Mouse (Mus musculus): ENCODE measurements around the gene Tmem251.

The Tmem251 gene

DNA sequence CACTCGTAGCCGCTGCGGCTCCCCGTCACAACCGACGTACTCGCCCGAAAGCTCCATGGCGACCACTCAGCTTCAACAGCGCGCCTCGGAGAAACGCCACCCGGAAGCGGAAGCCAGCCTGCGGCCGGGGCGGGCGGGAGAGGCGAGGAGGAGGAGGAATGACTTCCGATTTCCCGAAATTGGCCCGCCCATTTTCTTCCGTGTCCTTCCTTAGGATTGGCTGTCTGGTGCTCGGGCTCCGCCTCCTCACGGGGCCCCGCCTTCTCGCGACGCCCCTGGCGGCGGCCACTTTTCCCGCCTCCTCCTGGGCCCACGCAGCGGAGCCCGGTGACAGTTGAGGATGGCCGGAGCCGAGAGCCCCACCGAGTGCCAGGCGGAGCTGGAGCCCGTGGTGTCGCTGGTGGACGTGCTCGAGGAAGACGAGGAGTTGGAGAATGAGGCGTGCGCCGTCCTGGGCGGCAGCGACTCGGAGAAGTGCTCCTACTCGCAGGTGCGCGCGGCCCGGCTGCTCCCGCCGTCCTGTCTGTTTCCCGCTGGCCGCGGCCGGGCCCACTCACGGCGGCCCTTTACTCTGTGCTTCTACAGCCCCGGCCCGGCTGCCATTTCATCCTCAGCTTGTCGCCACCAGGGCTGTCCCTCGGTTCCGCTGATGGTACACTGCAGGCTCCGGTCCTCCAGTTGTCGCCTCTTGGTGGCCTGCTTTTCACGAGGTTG lies 14.3 kb downstream of the Tmem251 start, which contains the start of the genes Gm28051, Gon7 and Ubr7:
Gene Gm28051 (minus strand): TSS at position 77 of the 714 bp plus-strand sequence.
Gene Gon7 (minus strand): TSS at position 115 of the 714 bp plus-strand sequence.
Gene Ubr7 (plus strand): TSS at position 279 of the 714 bp plus-strand sequence.
- peak; percentile 98 for DNase-seq

- DNase-seq = no peak
Observed at GRCm38 (mm10) chr12:102758403-102758756, 14.8 kb downstream of the Tmem251 start, which contains the start of gene Gm20604. Gene Gm20604, minus strand, starts transcription at chr12:102758672.

GRCm38 (mm10) chr12:102758936-102759335 lies 15.4 kb downstream of the Tmem251 start:
- peak in 1 of 2 experiments; percentile 33 for DNase-seq

DNA sequence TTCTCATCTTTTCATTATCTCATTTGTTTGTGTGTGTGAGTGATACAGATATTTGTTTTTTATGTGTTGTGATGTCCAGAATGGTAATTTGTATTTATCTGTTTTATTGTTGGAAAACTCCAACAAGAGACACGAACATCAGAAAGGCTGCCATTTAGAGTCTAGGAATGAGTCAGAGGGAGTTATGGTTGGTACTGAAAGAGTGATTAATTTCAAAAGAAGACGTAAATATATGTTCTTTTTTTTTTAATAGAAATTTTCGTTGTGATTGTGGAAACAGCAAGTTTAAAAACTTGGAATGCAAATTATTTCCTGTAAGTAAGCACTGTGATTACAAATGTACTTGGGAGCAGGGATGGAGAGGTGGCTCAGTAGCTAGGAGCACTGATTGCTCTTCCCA lies 18.1 kb downstream of the Tmem251 start:
- no peak for DNase-seq

DNA sequence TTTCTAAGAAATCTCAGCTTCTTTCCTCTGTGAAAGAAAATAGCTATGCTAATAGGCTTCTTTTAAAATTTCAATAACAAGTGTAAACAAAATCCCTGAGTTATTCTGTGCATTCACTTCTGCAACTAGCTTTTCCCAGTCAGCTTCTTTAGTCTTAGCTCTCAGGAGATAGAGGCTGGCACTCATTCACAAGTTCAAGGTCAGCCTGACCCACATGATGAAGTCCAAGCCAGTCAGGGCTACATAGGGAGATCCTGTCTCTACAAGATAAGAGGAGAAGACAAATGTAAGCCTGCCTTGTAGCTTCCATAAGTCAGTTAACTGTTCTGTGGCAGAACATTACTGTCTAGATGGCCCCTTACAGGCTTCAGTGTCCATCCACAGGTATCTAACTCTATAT lies 20.1 kb downstream of the Tmem251 start:
- no peak for DNase-seq

DNA sequence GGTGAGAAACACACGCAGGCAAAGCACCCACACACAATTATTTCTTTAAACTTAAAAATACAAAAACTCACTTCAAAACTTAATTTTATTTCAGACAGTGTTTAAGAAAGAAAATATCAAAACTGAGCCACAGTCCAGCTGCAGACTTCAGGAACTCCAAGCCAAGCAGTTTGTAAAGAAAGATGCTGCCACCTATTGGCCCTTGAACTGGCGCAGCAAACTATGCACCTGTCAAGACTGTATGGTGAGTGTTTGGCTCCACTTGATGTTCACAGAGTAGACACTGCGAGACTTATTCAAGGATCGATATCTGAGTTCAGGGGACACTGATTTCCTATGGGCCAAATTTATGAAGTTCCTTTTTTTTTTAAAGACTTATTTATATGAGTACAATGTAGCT lies 25.4 kb downstream of the Tmem251 start:
- DNase-seq = peak in 1 of 2 experiments; percentile 45

DNA sequence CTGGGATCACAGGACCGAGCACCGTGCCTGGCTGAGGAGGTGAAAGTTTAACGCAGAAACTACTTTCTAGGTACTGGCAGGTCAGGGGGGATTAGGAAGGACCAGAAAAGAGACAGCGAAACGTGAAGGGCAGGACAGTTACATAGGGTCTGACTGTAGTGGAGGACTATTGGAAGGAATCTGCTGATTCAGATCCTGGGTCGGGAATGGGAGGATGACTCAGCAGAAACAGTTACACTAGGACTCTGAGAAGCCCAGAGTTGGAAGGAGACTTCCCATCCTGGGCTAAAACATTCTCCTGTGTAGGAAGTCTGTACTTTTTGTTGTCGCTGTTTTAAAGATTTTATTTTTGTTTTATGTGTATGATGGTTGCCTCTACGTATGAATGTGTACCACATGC lies 28.0 kb downstream of the Tmem251 start:
- no peak for DNase-seq

DNA sequence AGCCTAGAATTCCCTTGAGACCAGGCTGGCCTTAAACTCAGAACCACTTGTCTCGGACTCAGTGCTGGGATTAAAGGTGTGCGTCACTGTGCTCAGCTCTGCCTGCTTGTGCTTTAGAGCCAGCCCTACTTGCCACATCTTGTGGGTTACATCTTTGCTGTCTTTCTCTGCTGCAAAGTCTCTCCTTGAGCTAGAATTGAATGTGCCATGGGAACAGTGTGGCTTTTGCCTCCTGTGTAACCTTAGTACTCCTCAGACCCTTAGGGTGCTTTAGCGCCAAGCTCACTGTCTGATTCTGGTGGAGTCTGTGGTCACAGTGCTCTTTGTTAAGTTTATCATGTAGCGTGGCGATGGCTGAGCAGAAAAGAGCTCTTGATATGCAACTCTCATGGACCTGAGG lies 29.1 kb downstream of the Tmem251 start:
- DNase-seq = no peak

- DNase-seq = no peak
Observed at GRCm38 (mm10) chr12:102776035-102776434, 32.5 kb downstream of the Tmem251 start.

GRCm38 (mm10) chr12:102778151-102778550 lies 34.6 kb downstream of the Tmem251 start:
- no peak for DNase-seq

GRCm38 (mm10) chr12:102779452-102779851 lies 35.9 kb downstream of the Tmem251 start:
- DNase-seq = peak; percentile 15 to 50

- no peak for DNase-seq
Observed at GRCm38 (mm10) chr12:102782841-102783240, 39.3 kb downstream of the Tmem251 start.

GRCm38 (mm10) chr12:102784899-102785592 lies 41.5 kb downstream of the Tmem251 start:
- no peak for DNase-seq

- no peak for DNase-seq
Observed at GRCm38 (mm10) chr12:102785593-102785985, 42.0 kb downstream of the Tmem251 start.

DNA sequence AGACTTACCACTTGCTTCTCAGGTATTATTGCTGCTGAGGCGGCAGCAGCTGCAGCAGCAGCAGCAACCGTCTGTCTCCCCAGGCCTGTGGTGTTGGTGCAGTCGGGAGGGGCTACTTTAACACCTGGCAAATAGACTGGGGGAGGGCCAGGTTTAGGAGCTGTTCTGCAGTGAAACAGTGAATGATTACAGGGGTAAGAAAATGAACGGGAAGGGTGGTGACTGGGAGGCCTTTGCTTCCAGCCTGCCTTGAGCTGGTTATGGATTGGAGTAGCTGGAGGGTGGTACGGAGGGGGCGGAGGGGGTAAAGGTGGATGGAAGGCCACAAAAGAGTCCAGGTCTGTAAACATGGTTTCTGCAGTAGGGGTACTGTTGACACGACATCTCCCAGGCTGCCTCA lies 44.4 kb downstream of the Tmem251 start:
- peak in 1 of 2 experiments; percentile 22 for DNase-seq

All from kidney, postnatal 36 days (tissue).